Mouse (Mus musculus) kidney, embryonic 16.5 days (tissue): ENCODE data around the gene Nfyb. TPM values are rescaled to one million over a fixed set of nuclear protein-coding genes. Genes with fewer than 3 reads are reported as not detected.

Experiments used
- ATAC-seq: fragments of 200-750 bp; cut with Nextera tagmentation; 2 replicates; pipeline ENCODE4 v1.8.0; 2017; ENCODE audit warnings: moderate TSS enrichment; ENCODE audit not compliant: low FRiP score, low TSS enrichment
- H3K27ac ChIP-seq: fragments of 300-500 bp; sonication (generic); 2 replicates; pipeline ENCODE4 v1.5.1; 2014; ENCODE audit warnings: low read length
- H3K27me3 ChIP-seq: fragments of 300-500 bp; sonication (generic); 2 replicates; pipeline ENCODE4 v1.6.1; 2014; ENCODE audit warnings: low read length, control low read depth, mixed read lengths; ENCODE audit not compliant: insufficient read depth
- H3K36me3 ChIP-seq: fragments of 300-500 bp; sonication (generic); 2 replicates; pipeline ENCODE4 v1.6.1; 2014; ENCODE audit warnings: low read length, control low read depth, mixed read lengths; ENCODE audit not compliant: insufficient read depth
- H3K4me1 ChIP-seq: fragments of 300-500 bp; sonication (generic); 2 replicates; pipeline ENCODE4 v1.6.1; 2014; ENCODE audit warnings: low read length, control low read depth, mixed read lengths; ENCODE audit not compliant: insufficient read depth
- H3K4me2 ChIP-seq: fragments of 300-500 bp; sonication (generic); replicated peaks from 2 replicates; pipeline ENCODE4 v1.6.1; 2014; ENCODE audit warnings: low read depth, low read length
- H3K4me3 ChIP-seq: fragments of 300-500 bp; sonication (generic); 2 replicates; pipeline ENCODE4 v1.5.1; 2014; ENCODE audit warnings: mild to moderate bottlenecking, low read length
- H3K9ac ChIP-seq: fragments of 300-500 bp; sonication (generic); replicated peaks from 2 replicates; pipeline ENCODE4 v1.6.1; 2014; ENCODE audit warnings: low read length
- H3K9me3 ChIP-seq: fragments of 300-500 bp; sonication (generic); 2 replicates; pipeline ENCODE4 v1.6.1; 2016; ENCODE audit warnings: low read length, control low read depth
- WGBS: fragments of 180-500 bp; shearing (Covaris S2); extraction: QIAGEN DNeasy Blood & Tissue Kit; methylation state at CpG from one replicate; pipeline ENCODE4 v1.1.7; 2014; 5-methylcytosine and 5-hydroxymethylcytosine counted together
- polyA plus RNA-seq: library from polyadenylated mRNA; unstranded; fragments of >200 nt; fragmentation: Nextera tagmentation; extraction: Ambion mirVana; gene quantifications from 2 replicates; pipeline ENCODE4 v1.2.1, GENCODE M21; 2015

The Nfyb gene
- polyA plus RNA-seq, 1 experiment from 2014 or later = 48.3 TPM

DNA sequence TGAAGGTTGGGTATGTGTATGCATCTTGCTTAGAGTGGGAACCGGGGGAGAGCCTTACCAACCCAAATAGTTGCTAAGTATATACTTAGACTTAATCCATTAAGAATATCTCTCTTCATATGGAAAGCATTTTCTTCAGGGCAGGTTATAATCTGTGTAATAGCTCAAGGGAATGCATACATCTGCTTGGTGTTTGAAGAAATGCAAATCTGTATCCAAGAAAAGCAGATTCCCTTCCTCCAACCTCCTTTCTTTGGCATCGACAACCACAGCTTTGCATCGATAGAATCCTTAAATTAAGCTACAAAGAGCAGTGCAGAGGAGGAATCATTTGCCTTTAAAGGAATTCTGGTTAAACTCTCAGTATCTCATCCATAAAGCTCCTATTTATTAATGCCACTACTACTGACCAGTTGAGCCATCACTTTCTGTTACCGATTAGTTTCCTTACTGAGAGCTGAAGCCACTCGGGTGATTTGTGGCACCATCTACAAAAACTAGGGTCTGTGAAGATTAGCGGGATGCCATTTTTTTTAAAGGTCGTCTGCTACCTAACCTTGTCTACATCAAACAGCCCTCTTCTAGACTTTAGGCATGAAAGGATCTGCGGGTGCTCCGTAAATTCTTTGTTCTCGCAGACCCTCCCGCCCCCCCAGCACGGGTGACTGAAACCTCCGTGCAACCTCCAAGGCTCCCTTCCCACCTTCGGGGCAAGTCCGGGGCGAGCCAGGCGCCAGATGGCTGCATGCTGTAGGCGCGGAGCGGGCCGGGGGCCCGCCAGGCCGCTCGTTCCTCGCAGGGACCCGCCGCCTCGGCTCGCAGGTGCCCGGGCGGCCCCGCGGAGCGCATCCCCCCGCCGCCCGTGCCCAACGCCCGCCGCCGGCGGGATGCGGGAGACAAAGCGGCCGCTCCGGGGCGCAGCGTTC lies 925 bp downstream of the Nfyb start:
- H3K4me2 ChIP-seq = peak overlapping the region; percentile 83
- H3K4me3 ChIP-seq = peak overlapping the region; percentile 89
- H3K9me3 ChIP-seq = no peaks in the 10 kb centered on the region
- WGBS = under 1% methylated on average over 46 of the region's 48 CpGs
- peaks cover 32% of the 10 kb centered on the region for H3K36me3 ChIP-seq
- peak overlapping the region; percentile 100 for H3K27ac ChIP-seq
- peak overlapping the region; percentile 99 for H3K9ac ChIP-seq
- H3K4me1 ChIP-seq = peaks cover 30% of the 10 kb centered on the region
- H3K27me3 ChIP-seq = no peaks in the 10 kb centered on the region
- peak; percentile 28; the same call in 1 of the 2 replicates for ATAC-seq

DNA sequence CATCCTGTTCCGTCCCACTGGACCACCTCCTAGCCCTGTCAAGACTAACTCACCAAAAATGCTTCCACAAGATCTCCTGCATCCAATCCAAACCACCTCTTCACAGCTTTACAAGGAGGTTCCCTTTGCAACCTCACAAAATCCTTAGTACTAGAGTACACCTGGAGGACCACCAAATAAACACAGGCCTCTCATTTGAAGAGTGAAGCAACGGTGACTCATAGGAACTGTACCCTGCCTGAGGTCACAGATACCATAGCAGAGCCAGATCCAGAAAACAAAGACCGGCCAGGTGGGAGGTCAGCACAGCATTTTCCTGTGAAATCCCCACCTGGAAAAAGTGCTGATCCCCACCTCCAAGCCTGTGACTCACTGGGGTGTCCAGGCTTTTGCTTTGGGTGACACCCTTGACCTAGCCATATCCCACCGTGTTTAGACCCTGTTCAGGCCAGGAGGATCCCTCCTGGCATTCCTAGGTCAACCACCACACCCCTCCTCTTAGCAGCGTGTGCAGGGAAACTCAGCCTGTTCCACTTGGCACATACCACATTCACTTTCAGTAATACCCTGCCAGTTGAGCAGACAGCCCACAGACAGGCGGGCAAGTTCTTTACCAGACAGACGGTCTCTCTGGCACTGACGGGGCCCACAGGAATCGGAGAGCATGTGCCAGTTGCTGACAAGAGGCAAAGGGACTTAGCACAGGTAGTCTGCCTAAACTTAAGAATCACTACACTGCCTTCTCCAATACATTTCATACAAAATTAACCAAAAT lies 2.7 kb downstream of the Nfyb start:
- Histone ChIP-seq H3K4me3 (no peak overlapping the region), H3K27ac (no peak overlapping the region), H3K36me3 (peaks cover 50% of the 10 kb centered on the region), H3K27me3 (no peaks in the 10 kb centered on the region), H3K9ac (0 out of 2 replicates have a peak overlapping the region, but pooled peaks have one; percentile 29), H3K9me3 (no peaks in the 10 kb centered on the region), H3K4me2 (0 out of 2 replicates have a peak overlapping the region, but pooled peaks have one; percentile 3), H3K4me1 (peaks cover 30% of the 10 kb centered on the region)
- no peak for ATAC-seq
- WGBS = 75% methylated on average over 9 of the region's 9 CpGs

DNA sequence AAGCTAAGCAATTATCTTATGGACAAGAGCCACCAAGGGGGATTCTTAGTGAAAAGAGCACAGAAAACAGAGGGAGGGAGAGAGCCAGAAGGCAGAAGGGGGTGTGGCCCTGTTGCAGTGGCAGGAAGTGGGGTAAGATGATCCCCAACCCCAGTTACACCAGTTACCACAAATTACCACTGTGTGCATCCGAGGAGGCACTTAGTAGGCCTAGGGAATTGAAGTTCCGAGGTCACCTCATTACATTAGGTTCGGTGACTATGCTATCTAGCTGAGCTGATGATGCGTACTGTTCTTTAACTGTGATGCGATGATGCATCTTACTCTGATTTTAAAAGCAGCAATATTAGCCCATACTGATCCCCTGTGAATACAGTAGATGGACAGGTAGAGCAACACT lies 4.2 kb downstream of the Nfyb start:
- ATAC-seq = no peak
- H3K9ac ChIP-seq = no peak overlapping the region
- H3K4me1 ChIP-seq = peaks cover 30% of the 10 kb centered on the region
- H3K4me2 ChIP-seq = no peak overlapping the region
- H3K36me3 ChIP-seq = peaks cover 63% of the 10 kb centered on the region
- H3K27ac ChIP-seq = no peak overlapping the region
- H3K9me3 ChIP-seq = no peaks in the 10 kb centered on the region
- no peaks in the 10 kb centered on the region for H3K27me3 ChIP-seq
- no peak overlapping the region for H3K4me3 ChIP-seq
- WGBS = 88% methylated on average over 5 of the region's 5 CpGs

DNA sequence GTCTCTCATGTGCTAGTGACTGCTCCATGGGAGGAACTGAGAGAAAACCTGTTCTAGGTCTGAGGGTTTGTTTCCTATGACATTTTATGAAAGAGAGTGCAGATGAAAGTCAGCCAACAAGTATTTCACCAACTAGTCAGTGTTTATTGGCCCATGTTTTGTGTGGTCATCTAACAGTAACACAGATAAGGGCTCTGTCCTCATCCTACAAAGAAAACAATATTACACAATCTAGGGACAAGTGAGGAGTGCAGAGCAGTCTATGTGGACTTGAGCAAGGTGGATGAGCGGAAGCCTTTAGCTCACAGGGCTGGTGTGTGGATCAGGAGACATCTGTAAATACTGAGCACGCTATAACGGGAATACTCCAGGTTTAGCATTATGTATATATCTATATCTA lies 5.1 kb downstream of the Nfyb start:
- 97% methylated on average over 3 of the region's 3 CpGs for WGBS
- no peak overlapping the region for H3K4me3 ChIP-seq
- no peaks in the 10 kb centered on the region for H3K27me3 ChIP-seq
- peaks cover 26% of the 10 kb centered on the region for H3K4me1 ChIP-seq
- no peak for ATAC-seq
- H3K36me3 ChIP-seq = peaks cover 70% of the 10 kb centered on the region
- no peak overlapping the region for H3K4me2 ChIP-seq
- H3K27ac ChIP-seq = no peak overlapping the region
- no peak overlapping the region for H3K9ac ChIP-seq
- no peaks in the 10 kb centered on the region for H3K9me3 ChIP-seq

DNA sequence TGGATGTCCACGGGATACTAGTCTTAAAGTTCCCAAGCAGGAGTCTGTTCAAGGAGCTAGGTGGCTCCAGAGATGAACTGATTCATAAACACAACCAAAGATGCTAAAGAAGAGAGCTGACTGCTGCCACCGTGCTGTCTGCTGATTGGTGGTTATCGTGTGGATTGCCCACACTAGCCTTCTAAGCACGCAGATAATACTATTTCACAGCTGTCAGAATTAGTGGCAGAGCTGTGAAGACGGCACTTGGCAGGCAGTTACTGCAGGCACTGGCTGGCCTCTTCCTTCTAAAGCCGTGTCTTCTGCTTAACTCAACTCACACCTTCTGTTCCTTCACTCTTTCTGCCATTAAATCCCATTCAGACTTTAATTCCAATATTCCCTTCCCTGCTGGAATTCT lies 5.6 kb downstream of the Nfyb start:
- Histone ChIP-seq H3K9me3 (no peaks in the 10 kb centered on the region), H3K4me1 (peaks cover 26% of the 10 kb centered on the region), H3K9ac (no peak overlapping the region), H3K4me2 (no peak overlapping the region), H3K4me3 (no peak overlapping the region), H3K36me3 (peaks cover 74% of the 10 kb centered on the region), H3K27ac (no peak overlapping the region), H3K27me3 (no peaks in the 10 kb centered on the region)
- ATAC-seq = no peak
- WGBS = 79% methylated on average over 6 of the region's 6 CpGs

DNA sequence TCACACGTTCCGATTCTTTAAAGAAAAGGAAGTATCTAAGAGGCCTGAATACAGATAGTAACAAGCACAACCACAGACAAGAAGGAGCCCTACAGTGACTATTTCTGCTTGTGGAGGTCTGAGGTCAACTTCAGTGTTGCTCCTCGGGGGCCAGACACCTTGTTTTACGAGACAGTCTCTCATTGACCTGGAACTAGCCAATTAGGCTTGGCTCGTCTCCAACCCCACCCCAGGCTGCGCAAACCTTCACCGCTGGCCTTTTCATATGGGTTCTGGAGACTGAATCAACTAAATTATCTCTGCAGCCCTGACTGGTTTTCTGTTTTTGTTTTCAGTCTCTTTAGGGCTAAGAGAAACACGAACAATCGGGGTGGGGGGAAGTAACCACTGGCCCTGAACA lies 6.6 kb downstream of the Nfyb start:
- no peak overlapping the region for H3K4me3 ChIP-seq
- H3K9ac ChIP-seq = no peak overlapping the region
- 58% methylated on average over 9 of the region's 9 CpGs for WGBS
- H3K36me3 ChIP-seq = peaks cover 84% of the 10 kb centered on the region
- H3K27ac ChIP-seq = no peak overlapping the region
- H3K27me3 ChIP-seq = no peaks in the 10 kb centered on the region
- peaks cover 21% of the 10 kb centered on the region for H3K4me1 ChIP-seq
- no peak for ATAC-seq
- H3K4me2 ChIP-seq = no peak overlapping the region
- no peaks in the 10 kb centered on the region for H3K9me3 ChIP-seq

DNA sequence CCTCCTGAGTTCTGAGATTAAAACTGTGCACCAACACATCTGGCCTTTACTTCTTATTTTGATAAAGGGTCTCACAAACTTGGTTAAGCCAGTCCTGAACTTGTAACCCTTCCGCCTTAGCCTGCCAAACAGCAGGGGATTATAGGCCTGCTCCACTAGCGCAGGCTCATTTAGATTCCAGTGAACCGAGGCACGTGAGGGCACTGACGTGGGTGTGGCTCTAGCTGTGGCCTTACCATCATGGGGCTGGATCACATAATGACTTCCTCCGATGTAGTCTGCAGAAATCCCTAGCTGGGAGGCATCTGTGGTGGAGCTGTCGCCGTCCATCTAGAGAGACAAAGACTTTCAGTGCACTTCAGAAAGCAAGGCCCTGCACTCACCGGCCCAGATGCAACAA lies 7.5 kb downstream of the Nfyb start:
- Histone ChIP-seq H3K27me3 (no peaks in the 10 kb centered on the region), H3K36me3 (peaks cover 92% of the 10 kb centered on the region), H3K4me3 (no peak overlapping the region), H3K4me1 (peaks cover 16% of the 10 kb centered on the region), H3K27ac (no peak overlapping the region), H3K4me2 (no peak overlapping the region), H3K9me3 (no peaks in the 10 kb centered on the region), H3K9ac (no peak overlapping the region)
- ATAC-seq = no peak
- WGBS = 89% methylated on average over 9 of the region's 9 CpGs

DNA sequence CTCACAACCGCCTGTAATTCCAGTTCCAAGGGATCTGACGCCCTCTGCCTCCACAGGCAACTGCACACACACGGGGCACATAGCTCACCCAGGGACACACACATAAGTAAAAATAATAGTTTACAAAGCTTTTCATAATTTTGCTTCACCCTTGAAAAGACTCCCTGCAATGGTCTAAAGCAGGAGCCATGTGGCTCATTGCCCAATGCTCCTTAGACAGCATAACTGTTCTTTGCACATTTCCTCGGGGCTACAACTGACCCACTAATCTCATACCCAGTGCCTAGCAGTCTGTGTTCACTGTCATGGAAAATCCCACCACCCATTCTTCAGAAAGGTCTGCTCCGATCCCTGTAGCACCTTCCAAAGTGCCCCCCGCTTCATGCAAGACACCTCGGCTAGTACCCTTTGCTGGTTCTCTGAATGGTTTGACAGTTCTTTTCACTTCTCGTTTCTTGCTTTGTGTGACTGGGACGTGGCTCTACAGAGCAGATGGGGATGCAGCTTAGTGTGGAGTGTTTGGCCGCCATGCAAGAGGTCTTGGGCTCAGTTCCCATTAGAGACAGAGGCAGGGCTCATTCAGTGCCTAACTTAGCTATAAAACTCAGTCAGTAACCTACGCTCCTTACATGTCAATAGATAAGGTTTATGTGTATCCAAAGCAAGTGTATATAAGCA lies 8.6 kb downstream of the Nfyb start:
- Histone ChIP-seq H3K4me2 (no peak overlapping the region), H3K9me3 (no peaks in the 10 kb centered on the region), H3K4me3 (no peak overlapping the region), H3K36me3 (peaks cover 93% of the 10 kb centered on the region), H3K9ac (no peak overlapping the region), H3K27me3 (no peaks in the 10 kb centered on the region), H3K27ac (no peak overlapping the region), H3K4me1 (peaks cover 5% of the 10 kb centered on the region; the same call in 1 of the 2 replicates)
- WGBS = 97% methylated on average over 11 of the region's 11 CpGs
- no peak for ATAC-seq

DNA sequence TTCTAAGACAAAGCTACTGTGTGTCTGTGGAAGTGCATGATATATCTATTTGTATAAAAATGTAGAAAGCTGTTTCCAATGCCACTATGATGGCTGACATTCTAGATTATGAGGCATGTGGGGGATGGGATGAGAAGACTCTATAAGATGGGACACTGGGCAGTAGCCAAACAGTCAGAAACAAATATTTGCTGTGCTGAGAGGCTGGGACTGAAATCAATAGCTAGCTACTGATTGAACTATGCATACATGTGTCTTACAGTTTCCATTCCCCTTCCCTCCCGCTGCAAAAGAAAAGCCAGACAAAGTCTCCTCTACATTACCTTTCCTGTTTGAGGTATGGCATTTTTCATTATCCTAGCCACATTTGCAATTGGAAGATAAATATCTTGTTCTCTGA lies 9.3 kb downstream of the Nfyb start:
- Histone ChIP-seq H3K27me3 (no peaks in the 10 kb centered on the region), H3K9ac (no peak overlapping the region), H3K4me1 (no peaks in the 10 kb centered on the region), H3K4me2 (no peak overlapping the region), H3K9me3 (no peaks in the 10 kb centered on the region), H3K4me3 (no peak overlapping the region), H3K27ac (no peak overlapping the region), H3K36me3 (peaks cover 89% of the 10 kb centered on the region)
- ATAC-seq = no peak
- 100% methylated on average over 1 of the region's 1 CpGs for WGBS
